Mouse (Mus musculus) small intestine, adult 10 weeks (tissue): ENCODE results near the gene Fgf5. TPM values are rescaled to one million over a fixed set of nuclear protein-coding genes. Genes with fewer than 3 reads are reported as not detected.

ENCODE experiments used
- polyA plus RNA-seq: library from polyadenylated mRNA; stranded (reverse); fragments of 350-450 nt; fragmentation: Illumina TruSeq; extraction: RNeasy Lipid Tissue Mini Kit (QIAGEN cat#74804); gene quantifications from one replicate; pipeline ENCODE4 v1.2.3, GENCODE M21; 2014; ENCODE audit warnings: low replicate concordance

Fgf5 gene
- not detected for polyA plus RNA-seq

DNA sequence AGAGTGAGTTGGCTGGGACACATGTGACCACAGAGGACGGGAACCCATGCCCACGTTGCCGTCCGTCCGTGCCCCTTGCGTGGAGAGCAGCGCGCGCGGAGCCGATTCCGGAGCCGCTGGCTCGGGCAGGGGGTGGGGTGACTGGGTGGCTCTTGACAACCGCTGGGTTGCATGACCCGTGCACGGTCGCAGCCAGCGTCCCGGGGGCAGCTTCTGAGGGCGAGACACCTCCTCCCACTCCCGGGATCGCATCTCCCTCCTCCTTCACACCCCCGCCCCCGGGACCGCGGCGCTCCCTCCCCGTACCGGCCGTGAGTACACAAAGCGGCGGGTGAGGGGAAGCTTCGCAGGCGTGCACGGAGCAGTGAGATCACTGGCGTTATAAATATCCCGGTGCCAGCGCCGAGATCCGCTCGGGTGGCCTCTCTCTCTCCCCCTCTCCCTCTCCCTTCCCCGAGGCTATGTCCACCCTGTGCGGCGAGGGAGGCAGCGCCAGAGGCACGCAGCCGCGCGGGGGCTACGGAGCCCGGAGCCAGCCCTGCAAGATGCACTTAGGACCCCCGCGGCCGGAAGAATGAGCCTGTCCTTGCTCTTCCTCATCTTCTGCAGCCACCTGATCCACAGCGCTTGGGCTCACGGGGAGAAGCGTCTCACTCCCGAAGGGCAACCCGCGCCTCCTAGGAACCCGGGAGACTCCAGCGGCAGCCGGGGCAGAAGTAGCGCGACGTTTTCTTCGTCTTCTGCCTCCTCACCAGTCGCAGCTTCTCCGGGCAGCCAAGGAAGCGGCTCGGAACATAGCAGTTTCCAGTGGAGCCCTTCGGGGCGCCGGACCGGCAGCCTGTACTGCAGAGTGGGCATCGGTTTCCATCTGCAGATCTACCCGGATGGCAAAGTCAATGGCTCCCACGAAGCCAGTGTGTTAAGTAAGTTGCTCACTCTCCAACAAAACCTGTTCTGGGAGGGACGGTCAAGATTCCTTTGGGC, at the start of gene Fgf5:
Fgf5 (plus strand) TSS at position 347 of the 984 bp plus-strand sequence.

Other genes starting within 250 kb of the Fgf5 start
- 39.4 TPM for gene Antxr2, start 223.1 kb upstream of the Fgf5 start, polyA plus RNA-seq
- gene Prdm8, start 87.0 kb upstream of the Fgf5 start, polyA plus RNA-seq = not detected
- gene Cfap299, start 75.1 kb downstream of the Fgf5 start, polyA plus RNA-seq = not detected